Mouse (Mus musculus) frontal cortex, postnatal 14 days (tissue): Measurements from ENCODE around the gene Nme3.

Source experiments
- DNase-seq, 2 experiments: peaks; one replicate each; pipeline ENCODE4 v3.0.0; 2022; ENCODE audit warnings: low spot score in 2 of 2

Nme3 gene

DNA sequence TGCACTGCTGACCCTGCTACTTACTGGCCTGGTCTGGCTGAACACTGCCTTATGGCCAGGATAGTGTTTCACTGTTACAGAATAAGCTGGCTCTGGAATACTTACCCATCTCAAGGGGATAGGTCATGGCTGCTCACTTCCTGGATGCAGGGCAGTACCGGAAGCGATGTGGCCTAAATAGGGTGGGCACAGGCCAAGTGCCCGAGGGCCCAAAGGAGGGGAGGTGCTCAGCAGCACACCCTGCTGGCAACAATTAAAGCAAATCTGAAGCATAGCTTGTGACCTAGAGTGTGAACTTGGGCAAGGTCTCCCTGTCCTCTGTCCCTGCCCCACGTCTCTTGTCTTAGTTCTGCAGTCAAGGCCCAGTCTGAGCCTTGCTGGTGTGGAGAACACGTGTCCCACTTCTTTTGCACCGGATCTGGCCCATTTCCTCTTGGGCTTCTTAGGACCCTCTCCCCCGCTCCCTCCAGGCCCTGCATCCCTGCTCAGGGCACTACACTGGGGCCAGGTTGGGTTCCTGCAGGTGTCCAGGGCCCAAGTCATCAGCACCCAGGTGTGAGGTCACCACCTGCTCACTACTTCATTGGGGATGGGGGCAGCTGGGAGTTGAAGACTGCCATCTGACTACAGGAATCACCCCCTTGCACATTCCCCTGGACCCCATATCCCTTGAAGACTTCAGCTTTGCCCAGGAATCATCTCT lies 14.4 kb upstream of the Nme3 start:
- DNase-seq, result no peak

DNA sequence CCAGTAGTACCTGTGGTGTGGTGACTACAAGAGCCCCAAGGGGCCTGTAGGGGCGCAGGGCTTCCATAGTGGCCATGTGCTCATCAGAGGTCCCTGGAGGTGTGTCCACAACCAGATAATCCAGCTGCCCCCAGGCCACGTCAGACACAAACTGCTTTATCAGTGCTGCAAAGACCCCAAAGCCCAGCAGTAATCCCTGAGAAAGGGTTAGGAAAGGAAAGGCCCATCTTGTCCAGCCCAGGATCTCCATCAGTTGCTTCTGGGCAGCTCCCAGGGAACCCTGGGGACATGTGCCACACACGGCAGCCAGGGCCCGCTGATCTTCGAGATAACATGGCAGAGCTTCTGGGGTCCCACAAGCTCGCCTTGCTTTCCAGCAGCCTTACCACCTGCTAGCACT lies 11.9 kb upstream of the Nme3 start:
- DNase-seq, result no peak

DNA sequence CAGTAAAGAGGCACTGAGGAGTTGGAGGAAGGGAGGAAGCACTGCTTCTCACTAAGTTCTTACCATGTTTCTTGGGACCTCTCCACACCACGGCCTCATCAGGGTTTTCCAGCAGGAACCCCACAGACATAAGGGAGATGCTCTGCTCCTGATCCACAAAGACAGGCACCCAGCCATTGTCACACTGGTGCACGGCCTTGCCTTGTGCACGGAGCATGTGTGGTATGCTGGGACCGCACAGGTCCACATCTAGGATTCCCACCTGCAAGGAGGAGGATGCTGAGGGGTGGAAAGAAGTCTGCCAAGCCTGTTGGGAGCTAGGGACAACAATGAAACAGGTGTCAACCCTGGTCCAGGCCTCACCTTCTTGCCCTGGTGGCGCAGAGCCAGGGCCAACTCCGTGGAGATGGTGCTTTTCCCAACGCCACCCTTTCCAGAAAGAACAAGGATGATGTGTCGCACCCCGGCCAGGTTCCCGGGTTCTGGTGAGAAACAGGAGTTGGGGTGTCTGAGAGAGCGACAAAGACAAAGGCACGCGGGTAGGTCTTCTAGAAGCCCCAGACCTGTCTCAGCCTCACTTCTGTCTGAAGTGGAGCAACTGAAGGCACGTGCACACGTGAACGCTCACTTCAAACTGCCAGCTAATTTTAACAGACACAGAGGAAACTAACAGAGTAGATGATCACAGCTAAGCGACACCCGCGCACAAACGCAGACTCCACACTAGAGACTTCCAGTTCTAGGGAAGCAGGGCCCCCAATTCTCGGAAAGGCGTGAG lies 10.8 kb upstream of the Nme3 start:
- no peak for DNase-seq

DNA sequence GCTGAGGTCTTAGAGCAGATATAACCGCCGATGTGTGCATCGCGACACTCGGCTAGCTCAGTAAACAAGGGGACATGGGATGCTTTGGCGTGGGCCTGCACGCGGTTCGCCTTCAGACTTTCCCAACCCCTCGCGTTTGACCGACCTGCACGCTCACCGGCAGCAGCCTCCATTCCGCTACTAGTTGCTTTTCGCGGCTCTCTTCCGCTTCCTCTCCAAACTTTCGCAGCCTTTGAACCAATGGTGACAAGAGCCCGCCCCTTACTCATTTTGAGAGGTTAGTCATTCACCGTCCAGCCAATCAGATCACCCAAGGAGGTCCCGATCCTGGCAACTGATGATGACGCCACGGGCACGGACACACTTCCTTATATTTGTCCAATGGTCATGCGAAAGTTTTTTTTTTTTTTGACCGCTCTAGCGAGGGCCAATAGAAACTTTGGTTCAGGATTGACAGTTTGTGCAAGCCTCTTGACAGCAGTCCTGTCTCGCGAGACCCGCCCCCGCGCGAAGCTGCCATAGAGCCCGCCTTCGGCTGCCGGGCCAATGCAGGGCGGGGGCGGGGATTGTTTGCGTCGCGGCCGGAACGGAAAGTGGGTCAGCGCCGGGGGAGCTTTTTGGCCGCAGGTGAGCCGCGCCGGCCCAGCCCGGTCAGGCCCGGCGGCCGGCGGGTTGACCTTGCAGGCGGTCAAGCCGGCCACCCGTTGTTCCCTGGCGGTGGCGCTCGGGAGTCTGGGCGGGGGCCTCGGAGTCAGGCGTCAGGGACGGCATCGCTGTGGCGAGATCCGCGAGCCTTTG lies 10.0 kb upstream of the Nme3 start, which contains the start of the genes Nubp2 and Spsb3:
Gene Nubp2 (minus strand): TSS at position 216 of the 798 bp plus-strand sequence.
Gene Spsb3 (plus strand): TSS at position 510 of the 798 bp plus-strand sequence.
- peak; percentile 94 to 99 for DNase-seq

DNA sequence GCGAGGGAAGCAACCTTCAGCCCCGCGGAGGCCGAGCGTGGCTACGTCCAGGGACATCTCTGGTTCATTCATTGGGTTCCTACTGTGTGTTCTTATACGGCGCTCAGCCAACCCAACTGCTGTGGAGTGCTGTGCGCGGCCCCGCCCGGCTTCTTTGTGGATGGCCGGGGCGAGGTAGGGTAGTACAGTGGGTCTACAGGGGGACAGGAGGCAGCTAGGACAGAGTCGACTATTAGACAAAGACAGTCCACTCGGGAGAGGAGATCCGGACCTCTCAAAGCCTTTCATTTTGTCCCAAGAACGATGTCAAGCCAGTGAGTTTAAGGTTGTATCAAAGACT lies 9.4 kb upstream of the Nme3 start:
- no peak for DNase-seq

DNA sequence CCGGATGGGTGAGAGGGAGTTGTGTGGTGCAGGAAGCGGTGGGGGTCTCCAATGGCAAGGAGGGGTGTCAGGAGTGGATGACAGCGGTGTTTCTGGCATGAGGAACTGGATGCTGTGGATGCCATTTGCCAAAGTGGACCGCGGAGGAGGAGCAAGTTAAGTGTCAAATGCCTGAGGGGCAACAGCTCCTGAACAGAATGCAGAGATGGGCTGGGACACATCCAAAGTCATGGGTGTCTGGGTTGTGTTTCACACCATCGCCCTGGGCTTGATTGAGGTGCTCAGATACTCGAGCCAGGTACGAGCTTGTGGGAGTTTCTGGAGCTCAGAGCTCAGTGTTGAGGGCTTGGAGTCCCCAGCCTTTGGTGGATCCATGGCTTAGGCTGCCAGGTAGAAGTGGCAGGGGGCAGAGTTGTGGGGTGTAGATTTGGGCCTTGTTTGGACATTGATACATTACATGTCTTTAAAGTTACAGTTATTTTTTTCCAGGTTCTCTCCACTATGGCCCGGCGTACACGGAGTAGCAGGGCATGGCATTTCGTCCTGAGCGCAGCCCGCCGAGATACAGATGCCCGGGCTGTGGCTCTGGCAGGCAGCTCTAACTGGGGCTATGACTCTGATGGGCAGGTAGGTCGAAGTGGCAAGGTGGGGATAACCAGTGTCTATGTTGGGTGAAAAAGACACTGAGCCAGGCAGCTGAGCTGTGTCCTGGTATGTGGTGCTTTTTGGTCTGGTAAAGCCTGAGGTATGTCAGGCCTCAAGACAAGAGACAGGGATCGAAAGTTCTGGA lies 8.8 kb upstream of the Nme3 start:
- no peak for DNase-seq

DNA sequence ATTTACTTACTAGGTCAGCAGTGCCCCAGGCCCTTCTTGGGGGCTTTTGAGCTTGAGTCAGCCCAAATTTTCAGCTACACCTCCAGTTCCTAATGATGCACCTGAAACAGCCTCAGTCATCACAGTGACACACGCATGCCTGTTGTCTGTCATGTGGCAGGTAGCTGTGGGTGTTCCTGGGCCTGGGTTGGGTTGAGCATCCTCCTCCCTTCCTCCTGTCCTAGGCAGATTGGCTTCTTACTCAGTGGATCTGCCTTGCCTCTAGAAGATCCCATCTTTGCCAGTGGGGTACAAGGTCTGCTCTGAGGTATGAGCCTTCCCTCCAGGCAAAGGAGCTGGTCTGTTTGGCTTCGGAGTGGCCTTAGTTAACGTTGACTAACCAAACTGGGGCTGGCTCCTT lies 7.4 kb upstream of the Nme3 start:
- DNase-seq, result no peak

DNA sequence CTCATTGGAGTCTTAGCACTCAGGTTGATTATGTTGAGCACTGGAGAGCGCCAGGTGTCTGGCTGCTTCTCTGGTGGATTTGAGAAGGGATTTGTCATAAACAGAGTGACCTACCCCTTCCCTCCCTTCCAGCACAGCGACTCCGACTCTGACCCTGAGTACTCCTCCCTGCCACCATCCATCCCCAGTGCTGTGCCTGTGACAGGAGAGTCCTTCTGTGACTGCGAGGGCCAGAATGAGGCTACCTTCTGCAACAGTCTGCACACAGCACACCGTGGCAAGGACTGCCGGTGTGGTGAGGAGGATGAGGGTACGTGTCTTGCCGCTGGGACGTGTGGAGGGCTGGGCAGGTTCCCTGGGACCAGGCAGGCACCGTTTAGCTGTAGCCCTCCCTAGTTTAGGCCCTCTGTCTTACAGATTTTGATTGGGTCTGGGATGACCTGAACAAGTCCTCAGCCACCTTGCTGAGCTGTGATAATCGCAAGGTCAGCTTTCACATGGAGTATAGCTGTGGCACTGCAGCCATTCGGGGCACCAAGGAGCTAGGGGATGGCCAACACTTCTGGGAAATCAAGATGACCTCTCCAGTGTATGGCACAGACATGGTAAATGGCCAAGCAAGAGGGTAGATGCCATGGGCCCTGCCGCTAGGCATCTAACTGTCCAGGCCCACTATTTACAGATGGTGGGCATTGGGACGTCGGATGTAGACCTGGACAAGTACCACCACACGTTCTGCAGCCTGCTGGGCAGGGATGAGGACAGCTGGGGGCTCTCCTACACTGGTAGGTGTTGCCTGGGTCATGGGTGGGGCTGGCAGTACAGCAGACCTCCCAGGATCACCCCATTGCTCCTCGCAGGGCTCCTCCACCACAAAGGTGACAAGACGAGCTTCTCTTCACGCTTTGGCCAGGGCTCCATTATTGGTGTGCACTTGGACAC lies 5.9 kb upstream of the Nme3 start:
- DNase-seq, result no peak

DNA sequence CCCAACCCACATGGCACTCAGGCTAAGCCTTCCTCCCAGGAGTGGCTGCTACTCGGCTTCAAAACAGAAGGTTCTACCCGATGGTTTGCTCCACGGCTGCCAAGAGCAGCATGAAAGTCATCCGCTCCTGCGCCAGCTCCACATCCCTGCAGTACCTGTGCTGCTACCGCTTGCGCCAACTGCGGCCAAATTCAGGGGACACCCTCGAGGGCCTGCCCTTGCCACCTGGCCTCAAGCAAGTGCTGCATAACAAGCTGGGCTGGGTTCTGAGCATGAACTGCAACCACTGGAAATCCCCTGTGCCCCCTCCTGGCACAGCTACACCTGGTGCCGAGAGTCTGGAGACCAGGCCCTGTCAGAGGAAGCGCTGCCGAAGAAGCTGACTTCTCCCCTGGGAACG lies 5.0 kb upstream of the Nme3 start:
- no peak for DNase-seq

DNA sequence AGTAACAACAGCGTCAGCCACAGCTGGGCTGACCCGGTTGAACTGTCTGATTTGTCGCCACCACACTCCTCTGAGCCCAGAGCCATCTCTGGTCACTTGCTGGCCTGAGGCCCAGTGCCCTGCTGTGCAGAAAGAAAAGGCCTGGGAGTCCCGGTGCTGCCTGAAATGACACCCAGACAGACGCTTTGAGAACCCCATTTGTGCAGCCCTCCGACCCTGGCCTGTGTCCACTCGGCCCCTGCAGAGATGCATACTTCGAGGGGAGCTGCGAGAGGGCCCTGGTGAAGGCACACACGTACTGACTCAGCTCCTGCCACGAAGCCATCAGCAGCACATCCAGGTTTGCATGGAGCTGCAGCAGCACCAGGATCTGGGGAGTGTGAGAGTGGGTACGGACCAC lies 3.5 kb upstream of the Nme3 start:
- DNase-seq, result no peak

DNA sequence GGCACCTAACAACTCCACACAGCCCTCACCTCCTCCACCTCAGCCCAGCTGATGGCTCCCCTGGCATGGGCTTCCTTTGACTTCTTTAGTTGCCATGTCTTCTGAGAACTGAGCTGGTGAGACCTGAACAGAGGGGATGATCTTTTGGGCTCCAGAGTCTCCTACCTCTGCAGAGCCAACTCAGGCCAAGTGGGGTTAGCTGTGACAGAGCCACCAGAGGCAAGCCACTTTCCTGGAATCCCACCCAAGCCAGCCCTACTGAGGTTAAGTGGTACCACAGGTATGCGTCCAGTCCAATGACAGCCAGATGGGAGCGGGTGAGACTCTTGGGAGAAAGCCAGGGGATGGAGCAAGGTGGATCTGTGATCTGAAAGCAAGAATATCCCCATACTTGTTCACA lies 3.0 kb upstream of the Nme3 start:
- no peak for DNase-seq

DNA sequence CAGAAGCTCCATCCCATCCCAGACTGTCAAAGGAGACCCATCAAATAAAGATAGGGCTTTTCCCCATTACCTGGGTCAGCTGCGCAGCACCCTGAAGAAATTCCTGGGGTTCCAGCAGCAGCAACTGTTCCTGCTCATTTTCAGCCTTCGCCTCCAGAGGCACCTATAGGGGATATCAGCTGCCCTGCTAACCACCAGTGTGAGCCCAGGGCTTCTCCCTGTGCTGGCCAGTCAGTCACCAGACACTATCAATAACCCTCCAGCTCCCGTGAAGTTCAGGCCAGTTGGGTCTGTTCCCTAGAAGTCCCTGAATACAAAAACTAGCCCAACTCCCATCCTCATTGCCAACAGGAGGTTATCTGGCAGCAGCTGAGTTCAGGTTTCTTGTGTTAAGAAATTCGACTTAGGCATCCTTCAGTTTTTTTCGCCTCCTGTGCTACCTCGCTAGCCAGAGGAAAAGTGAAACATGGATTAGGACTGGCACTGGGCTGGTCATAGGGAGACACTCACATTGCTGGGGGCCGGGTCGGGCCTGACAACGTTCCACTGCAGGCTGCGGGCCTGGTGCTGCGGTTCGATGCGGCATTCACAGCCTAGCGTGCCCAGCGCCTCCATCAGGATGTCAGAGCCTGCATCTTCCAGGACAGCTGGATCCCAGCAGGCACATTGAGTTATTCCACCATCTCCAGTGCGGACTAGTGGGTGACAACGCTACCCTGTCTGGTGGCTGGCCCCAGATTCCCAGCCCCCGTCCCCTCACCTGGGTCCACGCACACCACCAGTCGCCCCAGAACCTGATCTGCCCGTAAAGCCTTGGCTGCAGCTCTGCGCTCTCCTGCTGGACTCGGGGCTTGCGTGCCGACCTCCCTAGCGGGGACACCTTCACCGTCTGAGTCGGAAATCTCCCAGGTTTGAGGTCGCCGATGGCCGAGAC lies 2.0 kb upstream of the Nme3 start:
- no peak for DNase-seq

DNA sequence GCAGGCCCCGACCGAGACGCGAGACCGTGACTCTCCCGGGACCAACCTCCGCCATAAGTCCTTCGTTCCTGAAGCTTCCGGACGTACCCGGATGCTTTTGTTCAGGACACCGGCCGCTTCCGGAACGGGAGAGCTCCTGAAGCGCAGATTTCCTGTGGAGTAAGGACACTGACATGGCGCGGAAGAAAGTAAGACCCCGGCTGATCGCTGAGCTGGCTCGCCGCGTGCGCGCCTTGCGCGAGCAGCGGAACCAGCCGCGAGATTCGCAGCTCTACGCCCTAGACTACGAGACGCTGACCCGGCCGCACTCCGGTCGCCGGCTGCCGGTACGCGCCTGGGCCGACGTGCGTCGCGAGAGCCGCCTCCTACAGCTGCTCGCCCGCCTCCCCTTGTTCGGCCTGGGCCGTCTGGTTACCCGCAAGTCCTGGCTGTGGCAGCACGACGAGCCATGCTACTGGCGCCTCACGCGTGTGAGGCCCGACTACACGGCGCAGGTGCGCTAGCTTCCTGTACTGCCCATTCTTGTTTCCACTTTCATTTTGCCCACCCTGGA lies 1.2 kb upstream of the Nme3 start, which contains the start of the genes Eme2 and Mrps34:
Gene Eme2 (minus strand): TSS at position 93 of the 553 bp plus-strand sequence.
Gene Mrps34 (plus strand): TSS at position 122 of the 553 bp plus-strand sequence.
- peak; percentile 76 to 79 for DNase-seq

DNA sequence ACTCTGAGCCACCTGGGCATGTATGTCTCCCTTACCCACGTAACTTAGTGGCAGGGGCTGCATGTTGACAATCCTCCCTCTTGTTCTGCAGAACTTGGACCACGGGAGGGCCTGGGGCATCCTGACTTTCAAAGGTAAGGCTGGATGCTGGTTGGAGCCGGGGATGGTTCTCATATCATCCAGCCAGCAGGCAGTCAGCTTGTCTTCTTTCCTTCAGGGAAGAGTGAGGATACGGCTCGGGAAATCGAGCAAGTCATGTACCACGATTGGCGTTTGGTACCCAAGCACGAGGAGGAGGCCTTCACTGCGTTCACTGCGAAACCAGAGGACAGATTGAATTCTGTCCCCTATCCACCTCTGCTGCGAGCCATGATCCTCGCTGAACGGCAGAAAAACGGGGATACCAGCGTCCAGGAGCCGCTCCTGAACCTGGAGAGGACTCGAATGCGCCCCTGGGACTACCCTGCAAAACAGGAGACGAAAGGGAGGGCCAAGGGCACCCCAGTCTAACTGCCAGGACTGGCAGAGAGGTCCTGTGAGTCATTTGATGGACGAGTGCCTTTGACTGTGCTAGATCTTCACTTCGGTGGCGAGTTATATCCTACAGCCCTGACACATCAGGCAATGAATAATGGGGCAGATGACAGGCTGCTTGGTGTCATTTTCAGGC lies 594 bp upstream of the Nme3 start:
- no peak for DNase-seq

DNA sequence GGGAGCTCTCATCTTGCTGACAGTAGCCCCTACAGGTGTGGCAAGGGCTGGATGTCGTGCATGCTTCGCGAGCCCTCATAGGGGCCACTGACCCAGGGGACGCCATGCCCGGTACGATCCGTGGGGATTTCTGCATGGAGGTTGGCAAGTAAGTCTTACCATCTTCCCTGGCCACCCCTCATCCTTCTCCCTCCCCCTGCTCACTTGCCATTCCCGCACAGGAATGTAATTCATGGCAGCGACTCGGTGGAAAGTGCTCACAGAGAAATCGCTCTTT lies 631 bp downstream of the Nme3 start:
- DNase-seq, result no peak

DNA sequence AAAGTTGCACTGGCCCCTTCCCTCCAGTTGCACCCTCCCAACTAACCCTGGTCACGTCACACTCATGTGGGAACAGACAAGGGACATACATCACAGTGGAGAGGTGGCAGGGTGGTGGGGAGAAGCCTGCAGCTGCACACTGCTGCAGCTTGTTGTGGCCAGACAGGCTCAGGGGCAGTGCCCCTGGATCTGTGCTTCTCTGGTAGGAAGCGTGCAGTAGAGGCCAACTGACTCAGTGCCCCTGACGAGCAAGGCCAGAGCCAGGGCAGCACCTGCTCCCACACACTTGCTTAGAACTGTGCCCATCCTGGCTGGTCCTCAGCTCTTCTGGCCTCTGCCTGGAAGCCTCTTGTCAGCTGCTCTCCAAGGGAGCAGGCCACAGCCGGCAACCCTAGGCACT lies 1.3 kb downstream of the Nme3 start:
- DNase-seq, result no peak

DNA sequence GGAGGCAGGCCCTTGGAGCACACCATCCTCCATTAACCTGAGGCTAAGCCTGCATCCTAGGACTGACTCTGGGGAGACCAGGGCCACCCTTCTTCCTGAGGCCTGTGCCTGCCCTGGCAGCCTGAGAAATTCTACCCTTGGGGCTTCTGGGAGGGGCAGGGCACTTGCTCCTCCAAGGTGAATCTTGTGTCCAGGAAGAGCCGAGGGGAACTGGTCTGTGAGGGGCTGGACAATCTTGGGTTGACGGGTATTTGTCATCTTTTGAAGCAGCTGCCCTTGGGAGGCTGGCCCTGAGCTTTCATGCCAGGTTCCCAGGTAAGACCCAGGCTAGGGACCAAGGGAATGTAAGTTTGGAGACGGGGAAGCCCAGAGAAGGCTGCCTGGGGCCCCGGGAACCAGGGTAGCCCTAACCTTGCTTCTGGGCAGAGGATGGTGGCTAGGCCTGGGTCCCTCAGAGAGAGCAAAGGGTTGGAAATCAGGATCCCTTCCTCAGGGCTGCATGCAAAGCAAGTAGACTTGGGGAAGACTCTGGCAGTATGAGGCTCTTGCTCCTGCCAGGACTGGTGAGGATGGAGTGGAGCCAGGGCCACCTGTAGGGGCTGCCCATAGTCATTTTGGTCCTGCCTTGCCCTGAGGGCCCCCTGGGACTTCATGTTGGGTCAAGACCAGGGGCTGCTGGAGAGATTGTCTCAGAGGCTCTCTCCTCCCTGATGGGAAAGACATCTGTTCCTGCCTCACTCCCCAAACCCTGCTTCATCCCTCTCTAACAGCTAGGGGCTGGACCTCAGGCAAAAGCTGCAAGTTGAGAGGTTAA lies 1.9 kb downstream of the Nme3 start:
- no peak for DNase-seq

DNA sequence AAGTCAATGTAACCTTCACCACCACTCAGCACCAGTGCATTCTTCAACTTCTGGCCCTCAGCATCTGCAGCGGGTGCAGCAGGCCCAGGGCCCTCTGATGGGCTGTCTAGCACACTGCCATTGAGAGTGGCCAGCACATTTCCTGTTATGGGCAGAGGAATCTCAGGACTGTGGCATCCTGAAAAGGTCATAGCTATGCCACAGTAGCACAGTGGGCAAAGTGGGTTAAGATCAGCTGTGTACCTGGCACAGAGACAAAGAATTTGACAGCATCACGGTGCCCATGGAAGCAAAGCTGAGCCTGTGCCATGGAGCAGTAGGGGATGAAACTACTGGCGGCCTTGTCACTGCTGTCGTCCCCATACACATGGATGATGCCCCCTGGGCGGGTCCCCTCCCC lies 2.9 kb downstream of the Nme3 start:
- no peak for DNase-seq
